Mouse (Mus musculus) lung, adult 2 months (tissue): ENCODE measurements around the gene Xrcc3. TPM values are rescaled to one million over a fixed set of nuclear protein-coding genes. Genes with fewer than 3 reads are reported as not detected.

Source experiments
- DNase-seq: peaks from one replicate; pipeline ENCODE4 v3.0.0; 2022
- H3K4me1 ChIP-seq: fragments of 200-500 bp; 2 replicates; pipeline ENCODE4 v1.6.1; 2011; ENCODE audit warnings: low read length; ENCODE audit not compliant: control insufficient read depth, insufficient read depth
- H3K4me3 ChIP-seq: fragments of 200-500 bp; replicated peaks from 2 replicates; pipeline ENCODE3; 2011; ENCODE audit warnings: low read depth, mild to moderate bottlenecking, control low read depth, low read length; ENCODE audit errors: extremely low read depth
- CTCF ChIP-seq: fragments of 200-500 bp; IDR thresholded peaks from 2 replicates; pipeline ENCODE4 v1.5.1; 2011; ENCODE audit warnings: mild to moderate bottlenecking, low read length, control low read depth; ENCODE audit not compliant: insufficient read depth
- POLR2A ChIP-seq: fragments of 200-500 bp; IDR thresholded peaks from 2 replicates; pipeline ENCODE4 v1.6.1; 2011; ENCODE audit warnings: low read depth, mild to moderate bottlenecking, control low read depth, low read length, borderline replicate concordance; ENCODE audit errors: extremely low read depth
- WGBS: fragments of 180-500 bp; shearing (Covaris S2); methylation state at CpG from one replicate; pipeline ENCODE4 v1.1.7; 2018; 5-methylcytosine and 5-hydroxymethylcytosine counted together
- polyA plus RNA-seq: library from polyadenylated mRNA; depleted of rRNA; stranded (reverse); fragments of >200 nt; gene quantifications from 2 replicates; pipeline ENCODE4 v1.2.3, GENCODE M21; 2012; rRNA removed

Xrcc3 gene
- polyA plus RNA-seq, 1 experiment: 3.2 TPM

GRCm38 (mm10) chr12:111755231-111755630 is 58.4 kb downstream of the Xrcc3 start:
- 49% methylated on average over 2 of the region's 2 CpGs for WGBS
- peaks cover 8% of the 10 kb centered on the region for H3K4me1 ChIP-seq
- no peak for DNase-seq
- no peak overlapping the region for H3K4me3 ChIP-seq
- TF ChIP-seq POLR2A: no peak
- TF ChIP-seq CTCF: no peak

GRCm38 (mm10) chr12:111754710-111755109 is 59.0 kb downstream of the Xrcc3 start:
- TF ChIP-seq POLR2A (no peak), CTCF (no peak)
- no peak for DNase-seq
- Histone ChIP-seq H3K4me3 (no peak overlapping the region), H3K4me1 (peaks cover 8% of the 10 kb centered on the region)

- Histone ChIP-seq H3K4me1 (peaks cover 8% of the 10 kb centered on the region), H3K4me3 (no peak overlapping the region)
- DNase-seq: no peak
- TF ChIP-seq CTCF (no peak), POLR2A (no peak)
- WGBS: 35% methylated on average over 9 of the region's 9 CpGs
Observed at GRCm38 (mm10) chr12:111753347-111753746, 60.3 kb downstream of the Xrcc3 start.

Other genes with a start within 250 kb of the Xrcc3 start
- gene Mark3, start 239.3 kb downstream of the Xrcc3 start, polyA plus RNA-seq: 26.4 and 27.7 TPM in 2 replicates
- gene Ckb, start 141.5 kb downstream of the Xrcc3 start, polyA plus RNA-seq: 261 and 274 TPM in 2 replicates
- 21.6 and 24.3 TPM in 2 replicates for gene Trmt61a, start 135.8 kb downstream of the Xrcc3 start, polyA plus RNA-seq
- gene Bag5, start 100.6 kb downstream of the Xrcc3 start, polyA plus RNA-seq: 21.4 and 21.9 TPM in 2 replicates
- 22.5 and 30.9 TPM in 2 replicates for gene Apopt1, start 100.6 kb downstream of the Xrcc3 start, polyA plus RNA-seq
- gene Klc1, start 55.0 kb downstream of the Xrcc3 start, polyA plus RNA-seq: 101 and 113 TPM in 2 replicates
- 79.8 and 83.4 TPM in 2 replicates for gene Zfyve21, start 297 bp upstream of the Xrcc3 start, polyA plus RNA-seq
- gene Ppp1r13b, start 94.2 kb upstream of the Xrcc3 start, polyA plus RNA-seq: 32.0 and 34.1 TPM in 2 replicates
- gene Atp5mpl, start 153.1 kb upstream of the Xrcc3 start, polyA plus RNA-seq: 10.4 and 20.5 TPM in 2 replicates
- gene Tdrd9, start 157.7 kb upstream of the Xrcc3 start, polyA plus RNA-seq: 0.05 and 0.09 TPM in 2 replicates
- gene Rd3l, start 167.4 kb upstream of the Xrcc3 start, polyA plus RNA-seq: not detected in 2 replicates